Mouse (Mus musculus): ENCODE results near the gene D230025D16Rik. TPM values are rescaled to one million over a fixed set of nuclear protein-coding genes. Genes with fewer than 3 reads are reported as not detected.

The D230025D16Rik gene
- polyA plus RNA-seq, 1 experiment from 2014 or later: 27.2 TPM

DNA sequence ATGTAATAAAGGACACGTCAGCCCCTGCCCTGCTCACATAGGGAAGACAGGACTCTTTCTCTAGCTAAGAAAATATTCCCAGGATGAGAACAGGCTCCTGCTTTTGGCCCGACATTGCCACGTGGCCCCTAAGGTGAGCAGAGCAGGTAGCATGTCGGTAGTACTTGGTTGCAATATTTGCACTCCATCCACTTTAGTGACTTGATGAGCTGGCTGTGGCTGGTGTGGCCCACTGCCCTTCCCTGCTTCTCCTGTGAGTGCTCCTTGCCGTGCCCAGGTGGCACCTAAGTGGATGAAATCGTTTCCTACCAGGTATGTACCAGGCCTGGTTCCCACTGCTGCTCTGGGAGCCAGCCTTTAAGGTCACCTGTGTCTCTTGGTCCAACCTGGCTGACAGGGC lies 27.0 kb downstream of the D230025D16Rik start:
- no peak overlapping the region for H3K4me2 ChIP-seq
- H3K9ac ChIP-seq (replicated peaks): no peak overlapping the region
- WGBS: 87% methylated on average over 6 of the region's 6 CpGs
- H3K4me1 ChIP-seq (replicated peaks): peaks cover 17% of the 10 kb centered on the region
- H3K4me3 ChIP-seq (replicated peaks): no peak overlapping the region
- peaks cover 22% of the 10 kb centered on the region for H3K27me3 ChIP-seq
- ATAC-seq (ENCODE audit: insufficient number of reproducible peaks, insufficient read depth, low FRiP score, low TSS enrichment, low read depth): no peak
- peaks cover 58% of the 10 kb centered on the region for H3K36me3 ChIP-seq
- H3K9me3 ChIP-seq: no peaks in the 10 kb centered on the region
- no peak overlapping the region for H3K27ac ChIP-seq

- Histone ChIP-seq H3K9ac (replicated peaks) (no peak overlapping the region), H3K27ac (no peak overlapping the region), H3K9me3 (no peaks in the 10 kb centered on the region), H3K4me2 (no peak overlapping the region), H3K4me3 (replicated peaks) (no peak overlapping the region), H3K4me1 (replicated peaks) (peaks cover 17% of the 10 kb centered on the region), H3K36me3 (peaks cover 54% of the 10 kb centered on the region), H3K27me3 (peaks cover 30% of the 10 kb centered on the region)
- ATAC-seq (ENCODE audit: insufficient number of reproducible peaks, insufficient read depth, low FRiP score, low TSS enrichment, low read depth): no peak
- WGBS: 87% methylated on average over 10 of the region's 10 CpGs
These were observed 28.0 kb downstream of the D230025D16Rik start for GRCm38 (mm10) chr8:105252680-105253537.

GRCm38 (mm10) chr8:105253766-105254151 lies 28.8 kb downstream of the D230025D16Rik start:
- H3K4me3 ChIP-seq (replicated peaks): peak overlapping the region; percentile 64
- H3K9me3 ChIP-seq: no peaks in the 10 kb centered on the region
- peaks cover 39% of the 10 kb centered on the region for H3K27me3 ChIP-seq
- peak overlapping the region; percentile 5; the same call in 1 of the 2 replicates for H3K27ac ChIP-seq
- peaks cover 45% of the 10 kb centered on the region for H3K36me3 ChIP-seq
- peak overlapping the region; percentile 93 for H3K4me2 ChIP-seq
- ATAC-seq (ENCODE audit: insufficient number of reproducible peaks, insufficient read depth, low FRiP score, low TSS enrichment, low read depth): peak; percentile 26; the same call in 1 of the 2 replicates
- WGBS: 40% methylated on average over 20 of the region's 20 CpGs
- H3K4me1 ChIP-seq (replicated peaks): peaks cover 20% of the 10 kb centered on the region
- peak overlapping the region; percentile 70 for H3K9ac ChIP-seq (replicated peaks)

GRCm38 (mm10) chr8:105254152-105254965 lies 29.4 kb downstream of the D230025D16Rik start:
- Histone ChIP-seq H3K9me3 (no peaks in the 10 kb centered on the region), H3K36me3 (peaks cover 39% of the 10 kb centered on the region), H3K4me1 (replicated peaks) (peaks cover 26% of the 10 kb centered on the region), H3K4me3 (replicated peaks) (peak overlapping the region; percentile 64), H3K27me3 (peaks cover 45% of the 10 kb centered on the region), H3K4me2 (peak overlapping the region; percentile 93), H3K27ac (peak overlapping the region; percentile 45; the same call in 1 of the 2 replicates), H3K9ac (replicated peaks) (peak overlapping the region; percentile 70)
- under 1% methylated on average over 74 of the region's 74 CpGs for WGBS
- peak; percentile 67 for ATAC-seq (ENCODE audit: insufficient number of reproducible peaks, insufficient read depth, low FRiP score, low TSS enrichment, low read depth)

DNA sequence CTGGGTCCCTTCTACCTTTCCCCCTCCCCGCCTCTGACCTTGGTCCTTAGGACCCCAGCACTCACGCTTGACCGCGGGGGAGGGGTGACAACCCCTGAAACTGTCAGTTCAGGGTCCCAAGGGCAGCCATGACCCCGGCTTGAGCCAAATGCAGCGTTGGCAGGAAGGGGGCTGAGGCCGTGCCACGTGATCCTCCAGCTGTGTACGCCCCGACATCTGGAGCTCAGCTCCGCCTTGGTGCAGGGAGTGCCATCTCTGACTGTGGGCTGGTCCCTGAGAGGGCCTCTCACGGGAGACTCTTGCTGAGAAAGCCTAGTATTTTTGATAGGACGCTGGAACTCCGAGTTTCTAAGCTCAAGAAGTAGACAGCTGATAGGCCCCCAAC lies 30.0 kb downstream of the D230025D16Rik start, which contains the start of gene B3gnt9:
TSS of gene B3gnt9 (minus strand) at position 188 of the 385 bp plus-strand sequence.
- Histone ChIP-seq H3K4me2 (peak within 1 kb of the TSS; percentile 93), H3K9ac (replicated peaks) (peak within 1 kb of the TSS; percentile 70), H3K9me3 (no peaks in the 10 kb centered on the region), H3K36me3 (peaks cover 33% of the 10 kb centered on the region), H3K27me3 (peaks cover 51% of the 10 kb centered on the region), H3K4me1 (replicated peaks) (peaks cover 32% of the 10 kb centered on the region), H3K4me3 (replicated peaks) (peak within 1 kb of the TSS; percentile 64), H3K27ac (peak within 1 kb of the TSS; percentile 45; the same call in 1 of the 2 replicates)
- WGBS: 1% methylated on average over 14 of the region's 14 CpGs
- ATAC-seq (ENCODE audit: insufficient number of reproducible peaks, insufficient read depth, low FRiP score, low TSS enrichment, low read depth): peak; percentile 16

GRCm38 (mm10) chr8:105257318-105258114 lies 32.6 kb downstream of the D230025D16Rik start:
- peaks cover 73% of the 10 kb centered on the region for H3K27me3 ChIP-seq

DNA sequence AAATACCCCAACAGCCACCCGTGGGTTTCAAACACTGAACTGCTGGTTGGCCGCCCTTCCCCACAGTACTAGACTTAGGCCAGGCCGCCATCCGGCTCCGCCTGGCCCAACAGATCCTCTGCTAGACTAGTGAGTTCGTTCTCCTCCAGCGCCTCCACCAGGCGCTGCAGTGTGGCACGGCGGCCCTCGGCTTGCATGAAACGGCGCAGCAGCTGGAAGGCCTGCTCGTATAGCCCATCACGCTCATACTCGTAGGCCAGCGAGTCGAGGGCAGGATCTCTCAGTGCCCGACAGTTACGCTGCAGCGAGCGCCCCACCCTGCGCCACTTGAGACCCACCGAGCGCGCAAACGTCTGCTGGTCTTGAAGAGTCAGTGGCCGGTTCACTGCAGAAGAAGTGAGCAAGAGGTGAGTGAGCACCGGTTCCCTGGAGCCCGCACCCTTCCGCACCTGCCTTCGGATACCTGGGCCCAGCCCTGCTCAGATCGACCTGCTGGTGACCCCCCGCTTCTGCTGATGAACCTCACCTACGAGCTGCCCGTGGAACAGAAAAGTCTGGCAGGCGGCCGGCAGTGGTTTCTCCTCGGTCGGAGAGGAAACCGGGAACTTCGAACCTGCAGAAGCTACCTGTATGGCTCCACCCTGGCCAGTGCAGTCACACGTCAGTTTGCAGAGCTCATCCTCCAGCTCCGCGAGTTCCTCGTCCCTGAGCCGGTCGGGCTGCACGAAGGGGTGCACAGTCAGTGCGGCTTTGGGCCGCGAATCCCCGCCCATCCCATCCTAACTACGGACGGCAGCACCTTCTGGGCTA lies 34.2 kb downstream of the D230025D16Rik start:
- Histone ChIP-seq H3K4me1 (replicated peaks) (peaks cover 28% of the 10 kb centered on the region), H3K9ac (replicated peaks) (peak overlapping the region; percentile 27; the same call in 1 of the 2 replicates), H3K27me3 (peaks cover 88% of the 10 kb centered on the region), H3K9me3 (no peaks in the 10 kb centered on the region), H3K36me3 (no peaks in the 10 kb centered on the region), H3K4me3 (replicated peaks) (peak overlapping the region; percentile 39), H3K27ac (no peak overlapping the region), H3K4me2 (peak overlapping the region; percentile 73)
- ATAC-seq (ENCODE audit: insufficient number of reproducible peaks, insufficient read depth, low FRiP score, low TSS enrichment, low read depth): peak; percentile 27; the same call in 1 of the 2 replicates
- 2% methylated on average over 55 of the region's 55 CpGs for WGBS

More at GRCm38 (mm10) chr8:105257318-105258114, 32.6 kb downstream of the D230025D16Rik start:
- Histone ChIP-seq H3K4me3 (replicated peaks) (no peak overlapping the region), H3K4me2 (no peak overlapping the region), H3K36me3 (peaks cover 9% of the 10 kb centered on the region), H3K4me1 (replicated peaks) (peaks cover 32% of the 10 kb centered on the region), H3K9ac (replicated peaks) (no peak overlapping the region), H3K9me3 (no peaks in the 10 kb centered on the region), H3K27ac (no peak overlapping the region)
- 68% methylated on average over 7 of the region's 7 CpGs for WGBS
- ATAC-seq (ENCODE audit: insufficient number of reproducible peaks, insufficient read depth, low FRiP score, low TSS enrichment, low read depth): no peak

DNA sequence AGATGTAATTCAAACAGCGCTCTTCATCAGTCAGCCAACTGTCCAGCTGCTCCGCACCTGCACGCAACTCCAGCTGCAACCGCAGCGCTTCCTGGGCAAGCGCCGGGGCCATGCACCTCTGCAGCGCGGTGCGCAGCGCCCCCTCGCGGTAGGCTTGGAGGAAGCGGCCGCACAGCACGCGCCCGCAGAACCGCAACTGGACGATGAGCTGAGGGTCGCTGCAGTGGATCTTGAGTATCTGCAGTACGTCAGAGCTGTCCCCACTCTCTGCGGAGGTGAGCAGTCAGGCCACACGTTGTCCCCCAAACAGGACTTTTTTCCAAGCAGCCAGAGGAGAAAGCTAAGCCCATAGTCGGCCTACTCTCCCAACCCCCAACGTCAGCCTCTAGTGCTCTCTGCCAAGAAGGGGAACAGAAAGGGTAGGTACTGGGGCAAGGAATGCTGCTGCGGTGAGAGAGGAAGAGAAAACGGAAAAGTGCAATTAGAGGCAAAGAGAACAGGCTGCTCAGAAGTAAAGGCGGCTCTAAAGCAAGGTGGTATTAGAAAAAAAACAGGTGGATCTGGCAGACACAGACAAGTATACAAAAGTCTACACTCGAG lies 34.9 kb downstream of the D230025D16Rik start:
- 5% methylated on average over 30 of the region's 30 CpGs for WGBS
- H3K27me3 ChIP-seq: peaks cover 93% of the 10 kb centered on the region
- peak overlapping the region; percentile 73 for H3K4me2 ChIP-seq
- H3K9me3 ChIP-seq: no peaks in the 10 kb centered on the region
- 0 out of 2 replicates have a peak, but pooled peaks have one; percentile 19 for ATAC-seq (ENCODE audit: insufficient number of reproducible peaks, insufficient read depth, low FRiP score, low TSS enrichment, low read depth)
- no peaks in the 10 kb centered on the region for H3K36me3 ChIP-seq
- peak overlapping the region; percentile 27; the same call in 1 of the 2 replicates for H3K9ac ChIP-seq (replicated peaks)
- no peak overlapping the region for H3K27ac ChIP-seq
- H3K4me1 ChIP-seq (replicated peaks): peaks cover 26% of the 10 kb centered on the region
- H3K4me3 ChIP-seq (replicated peaks): peak overlapping the region; percentile 39

DNA sequence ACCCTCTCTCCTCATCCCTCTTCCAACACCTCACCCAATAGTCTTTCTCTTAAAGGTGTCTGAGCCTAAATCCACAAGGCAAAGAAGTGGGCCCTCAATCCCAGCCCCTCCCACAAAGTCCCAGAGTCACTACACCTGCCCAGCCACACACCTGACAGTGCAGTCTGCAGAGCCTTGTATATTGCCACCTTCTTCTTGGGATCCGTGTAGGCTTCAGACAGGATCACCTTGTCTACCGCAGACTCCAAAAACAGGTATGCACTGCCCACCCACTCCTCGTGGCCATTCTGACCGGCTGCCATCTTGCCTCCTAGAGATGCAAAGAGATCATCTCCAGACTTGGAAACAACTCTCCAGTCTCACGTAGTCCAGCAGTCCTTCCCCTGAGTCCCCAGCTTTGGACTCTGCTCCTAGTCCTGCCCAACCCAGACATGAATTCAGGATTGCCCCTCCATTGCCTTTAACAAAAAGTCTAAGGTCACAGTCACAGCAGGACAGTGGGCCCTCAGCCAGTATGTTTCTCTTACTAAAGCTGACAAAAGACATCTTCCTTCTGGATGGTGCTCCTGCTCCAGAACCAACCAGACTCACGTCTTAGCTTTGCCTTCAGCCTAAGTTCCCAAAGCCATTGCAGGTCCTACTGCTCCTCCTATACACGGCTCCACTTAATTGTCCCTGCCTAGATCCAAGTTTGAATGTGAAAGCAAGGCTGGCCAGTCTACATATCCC lies 35.6 kb downstream of the D230025D16Rik start:
- no peak for ATAC-seq (ENCODE audit: insufficient number of reproducible peaks, insufficient read depth, low FRiP score, low TSS enrichment, low read depth)
- Histone ChIP-seq H3K4me2 (no peak overlapping the region), H3K36me3 (no peaks in the 10 kb centered on the region), H3K9ac (replicated peaks) (0 out of 2 replicates have a peak overlapping the region, but pooled peaks have one; percentile 4), H3K27me3 (peaks cover 94% of the 10 kb centered on the region), H3K9me3 (no peaks in the 10 kb centered on the region), H3K27ac (no peak overlapping the region), H3K4me1 (replicated peaks) (peaks cover 23% of the 10 kb centered on the region), H3K4me3 (replicated peaks) (no peak overlapping the region)
- 65% methylated on average over 7 of the region's 7 CpGs for WGBS

Measured in limb, embryonic 12.5 days (tissue).